Mouse (Mus musculus) natural killer cell, adult 2 months (primary cell): ENCODE measurements around the gene Mrpl21.
A peak's percentile ranks its signal among the peaks of the same experiment; 100 is the strongest.

ENCODE experiments used
- DNase-seq, 2 experiments: peaks; one replicate each; pipeline ENCODE4 v3.0.0; 2022; ENCODE audit warnings: low spot score in 2 of 2

Gene Mrpl21

DNA sequence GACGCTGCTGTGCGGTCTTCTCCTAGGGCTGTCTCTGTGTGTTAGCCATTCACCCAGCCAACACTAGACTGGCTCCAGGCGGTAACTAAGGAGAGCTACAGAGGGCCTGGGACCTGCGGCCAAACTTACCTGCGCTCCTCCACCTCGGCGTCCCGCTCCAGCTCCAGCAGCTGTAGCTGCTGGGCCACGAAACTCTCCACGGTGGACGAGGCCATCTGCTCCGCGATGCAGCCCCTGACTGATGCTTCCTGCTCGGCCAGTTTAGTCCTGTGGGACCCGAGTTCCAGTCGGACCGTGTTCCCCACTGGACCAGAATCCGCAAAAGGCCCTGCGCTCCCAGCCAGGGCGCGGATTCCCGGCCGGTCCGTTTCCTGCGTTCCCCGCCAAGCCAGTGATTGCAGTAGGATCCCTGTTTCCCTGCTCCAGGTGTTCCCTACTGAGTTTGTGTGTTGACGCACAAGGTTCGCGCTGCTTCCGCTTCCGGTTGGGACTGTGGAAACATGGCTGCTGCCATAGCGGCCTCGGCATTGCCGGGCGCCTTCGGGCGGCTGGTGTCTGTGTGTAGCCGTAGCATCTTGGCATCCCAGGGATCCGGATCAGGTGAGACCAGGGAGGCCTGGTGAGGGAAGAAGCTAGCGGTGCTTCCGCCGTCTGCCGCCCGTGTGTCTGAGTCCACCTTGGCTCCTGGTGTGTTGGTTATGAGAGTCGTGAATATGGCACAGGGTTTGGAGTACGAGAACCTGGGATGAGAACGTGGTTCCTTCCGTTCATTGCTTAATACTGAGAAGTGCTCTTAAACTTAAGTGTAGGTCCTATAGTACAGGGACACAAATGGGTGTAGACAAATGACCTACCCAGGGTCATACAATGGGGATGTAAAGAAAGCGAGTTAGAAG lies at the start of gene Mrpl21, which contains the start of gene Ighmbp2:
Mrpl21 (plus strand) TSS at position 330 of the 896 bp plus-strand sequence.
Ighmbp2 (minus strand) TSS at position 446 of the 896 bp plus-strand sequence.
- peak; percentile 78 to 83 for DNase-seq

DNA sequence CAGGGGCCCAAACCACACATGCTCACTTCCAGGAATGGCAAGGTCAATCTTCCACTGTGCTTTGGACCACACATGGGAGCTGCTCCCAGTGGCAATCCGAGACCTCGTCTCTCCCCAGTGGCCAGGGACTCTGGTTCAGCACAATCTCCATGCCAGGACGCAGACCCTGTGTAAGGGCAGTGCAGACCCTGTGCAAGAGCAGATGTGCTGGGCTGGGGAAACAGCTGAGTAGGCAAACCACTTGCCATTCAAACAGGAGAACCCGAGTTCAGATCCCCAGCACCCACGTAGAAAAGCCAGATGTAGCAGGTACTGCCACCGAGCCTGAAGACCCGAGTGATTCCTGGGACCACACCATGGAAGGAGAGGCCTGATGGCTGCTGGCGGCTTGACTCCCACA lies 22.7 kb upstream of the Mrpl21 start:
- no peak for DNase-seq

DNA sequence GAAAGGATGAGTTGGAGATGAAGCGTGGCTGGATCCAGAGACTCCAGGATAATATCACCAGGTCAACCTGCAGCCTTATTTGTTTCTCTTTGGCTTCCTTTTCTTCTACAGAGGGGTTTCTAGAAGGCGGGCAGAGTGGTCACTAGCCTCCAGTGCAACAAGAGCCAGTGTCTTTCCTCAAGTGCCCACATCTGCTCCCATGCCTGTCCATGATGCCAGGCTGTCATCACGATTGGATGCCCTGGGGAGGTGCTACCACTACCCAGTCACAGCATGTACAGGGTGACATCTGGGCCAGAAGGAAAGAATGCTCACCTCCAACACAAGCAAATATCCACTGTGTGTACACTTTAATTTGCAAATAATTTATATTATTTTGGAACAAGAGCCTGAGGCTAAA lies 22.1 kb upstream of the Mrpl21 start:
- peak in 1 of 2 experiments; percentile 0 for DNase-seq

DNA sequence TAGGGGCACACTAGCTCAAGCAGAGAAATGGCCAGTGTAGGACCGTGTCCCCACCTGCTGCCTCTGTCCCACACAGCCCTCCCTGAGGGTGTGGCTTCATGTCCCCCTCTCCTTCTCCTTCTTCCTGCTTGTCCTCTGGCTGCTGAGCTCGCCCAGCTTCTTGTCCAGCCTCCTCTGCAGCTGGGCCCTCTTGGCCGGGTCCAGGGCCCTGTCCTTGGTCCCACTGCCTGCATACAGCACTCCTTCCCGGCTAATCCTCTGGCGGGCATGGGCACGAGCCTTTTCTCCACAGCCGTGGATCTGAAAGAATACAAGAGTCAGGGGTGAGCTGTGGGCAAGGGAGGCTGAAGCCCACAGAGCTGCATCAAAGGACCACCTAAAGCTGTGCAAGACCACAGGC lies 21.4 kb upstream of the Mrpl21 start:
- peak in 1 of 2 experiments; percentile 0 for DNase-seq

DNA sequence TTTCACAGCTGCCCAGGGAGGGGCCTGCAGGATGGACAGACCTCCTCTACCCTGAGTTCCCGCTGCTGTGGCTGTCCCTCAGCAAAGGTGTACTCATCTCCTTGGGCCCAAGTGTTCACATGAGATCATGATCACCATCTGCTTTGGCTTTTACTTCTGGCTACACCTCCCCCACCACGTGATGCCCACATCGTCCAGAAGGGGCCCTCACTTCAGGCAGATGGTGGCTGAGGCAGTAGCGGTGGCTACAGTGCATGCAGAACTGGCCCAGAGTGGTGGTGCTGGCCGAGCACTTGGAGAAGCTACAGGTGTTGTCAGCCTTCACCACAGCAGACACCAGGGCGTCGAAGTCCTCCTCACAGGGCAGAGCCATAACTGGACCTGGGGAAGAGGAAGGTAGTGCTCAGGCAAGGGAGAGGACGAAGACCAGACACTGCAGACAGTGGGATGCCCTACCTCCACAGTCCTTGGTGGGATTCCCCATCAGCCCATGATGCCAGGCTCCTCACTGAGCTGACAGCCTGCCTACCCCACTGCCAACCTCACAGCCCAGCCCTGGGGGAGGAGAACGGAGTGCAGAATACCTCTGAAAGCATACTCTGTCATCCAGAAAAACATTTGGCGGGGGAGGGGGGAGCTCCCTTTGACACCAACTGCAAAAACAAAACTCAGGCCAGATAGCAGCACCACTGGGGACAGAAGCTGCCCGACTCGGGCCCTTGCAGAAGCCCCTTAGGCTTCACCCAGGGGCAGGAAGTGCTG lies 20.8 kb upstream of the Mrpl21 start:
- peak in 1 of 2 experiments; percentile 0 for DNase-seq

DNA sequence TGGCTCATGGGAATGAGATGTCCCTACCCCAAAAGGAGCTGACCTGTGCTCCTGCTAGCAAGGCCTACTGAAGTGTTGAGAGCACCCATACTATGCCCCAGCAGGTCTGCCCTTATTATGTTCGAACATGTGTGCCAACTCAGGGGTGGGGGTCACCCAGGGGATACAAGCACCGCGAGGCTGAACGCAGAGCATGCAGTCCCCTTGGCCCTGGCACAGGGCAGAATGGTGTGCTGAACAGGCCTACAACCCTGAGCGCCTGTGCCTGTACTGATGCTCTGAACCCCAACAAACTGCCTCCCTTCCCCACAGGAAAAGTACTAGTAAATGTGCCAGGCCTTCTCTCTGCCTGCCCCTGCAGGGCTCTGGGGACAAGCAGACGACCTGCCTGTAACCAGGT lies 18.4 kb upstream of the Mrpl21 start:
- DNase-seq, result no peak

DNA sequence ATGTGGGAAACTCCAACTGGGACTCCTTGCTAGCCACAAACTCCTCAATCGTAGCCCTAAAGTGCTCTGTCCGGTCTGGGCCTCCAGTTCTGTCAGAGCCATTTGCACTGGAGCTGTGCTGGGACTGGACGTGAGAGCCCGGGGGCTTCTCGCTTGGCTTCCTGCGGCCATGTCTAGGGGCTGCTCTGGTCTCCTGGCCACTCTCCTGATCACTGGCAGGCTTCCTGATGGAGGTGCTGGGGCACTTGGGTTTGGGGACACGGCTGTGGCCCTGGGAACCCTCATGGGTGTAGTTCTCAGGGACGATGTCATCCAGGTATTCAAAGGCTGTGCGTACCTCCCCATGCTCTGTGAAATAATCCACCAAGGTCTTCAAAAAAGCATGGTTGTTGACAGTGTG lies 17.5 kb upstream of the Mrpl21 start:
- DNase-seq, result no peak

DNA sequence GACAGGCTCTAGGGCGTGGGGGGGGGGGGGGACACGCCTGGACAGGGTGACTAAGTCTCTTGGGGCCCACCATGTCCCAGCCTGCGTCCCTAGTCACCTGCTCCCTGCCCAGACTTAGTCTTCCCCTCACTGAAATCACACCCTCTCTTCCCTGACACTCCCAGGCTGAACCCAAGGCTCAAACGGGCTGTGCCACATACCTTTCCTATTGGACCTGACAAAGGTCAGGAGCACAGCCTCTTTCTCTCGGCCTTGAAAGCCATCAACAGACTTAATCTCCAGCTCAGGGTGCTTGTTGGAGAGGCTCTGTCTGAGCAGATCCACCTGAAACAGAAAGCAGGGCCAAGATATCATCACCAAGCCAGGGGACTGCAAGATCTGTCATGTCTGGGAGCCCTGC lies 16.6 kb upstream of the Mrpl21 start:
- DNase-seq, result no peak

DNA sequence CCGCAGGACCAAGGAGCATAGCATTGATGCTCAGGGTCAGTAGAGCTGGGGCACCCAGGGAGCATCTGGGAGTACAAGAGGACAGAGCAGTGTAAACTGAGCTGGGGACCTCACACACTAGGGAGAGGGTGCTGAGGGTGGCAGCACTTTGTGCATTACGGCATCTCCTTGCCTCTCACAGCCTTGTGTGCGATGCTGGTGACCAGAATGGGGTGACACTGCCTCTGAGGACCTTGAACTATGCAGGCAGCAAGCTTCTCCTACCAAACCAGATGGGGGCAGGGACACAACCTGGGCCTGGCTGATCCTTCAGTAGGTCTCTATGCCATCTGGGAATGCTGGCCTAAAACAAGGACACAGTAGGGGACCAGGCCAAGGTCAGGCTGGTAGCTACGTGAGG lies 16.0 kb upstream of the Mrpl21 start:
- no peak for DNase-seq

DNA sequence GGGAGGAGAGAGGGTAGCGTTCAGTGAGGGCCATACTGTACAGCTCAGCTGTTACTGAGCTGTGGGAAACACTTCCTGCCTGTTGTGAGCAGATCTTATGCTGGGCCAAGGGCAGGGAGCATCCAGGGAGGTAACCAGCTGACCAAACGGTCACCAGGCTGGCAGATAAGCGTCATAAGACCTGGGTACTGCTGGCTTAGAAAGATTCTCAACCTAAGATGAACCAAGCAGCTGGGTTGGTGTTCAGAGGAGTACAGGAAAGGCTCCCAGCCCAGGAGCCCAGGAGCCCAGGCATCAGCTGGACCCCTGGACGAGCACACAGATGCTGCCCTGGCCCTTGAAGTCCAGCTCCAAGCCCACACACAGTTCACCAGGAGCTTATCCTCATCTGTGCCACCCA lies 15.4 kb upstream of the Mrpl21 start:
- DNase-seq, result no peak

DNA sequence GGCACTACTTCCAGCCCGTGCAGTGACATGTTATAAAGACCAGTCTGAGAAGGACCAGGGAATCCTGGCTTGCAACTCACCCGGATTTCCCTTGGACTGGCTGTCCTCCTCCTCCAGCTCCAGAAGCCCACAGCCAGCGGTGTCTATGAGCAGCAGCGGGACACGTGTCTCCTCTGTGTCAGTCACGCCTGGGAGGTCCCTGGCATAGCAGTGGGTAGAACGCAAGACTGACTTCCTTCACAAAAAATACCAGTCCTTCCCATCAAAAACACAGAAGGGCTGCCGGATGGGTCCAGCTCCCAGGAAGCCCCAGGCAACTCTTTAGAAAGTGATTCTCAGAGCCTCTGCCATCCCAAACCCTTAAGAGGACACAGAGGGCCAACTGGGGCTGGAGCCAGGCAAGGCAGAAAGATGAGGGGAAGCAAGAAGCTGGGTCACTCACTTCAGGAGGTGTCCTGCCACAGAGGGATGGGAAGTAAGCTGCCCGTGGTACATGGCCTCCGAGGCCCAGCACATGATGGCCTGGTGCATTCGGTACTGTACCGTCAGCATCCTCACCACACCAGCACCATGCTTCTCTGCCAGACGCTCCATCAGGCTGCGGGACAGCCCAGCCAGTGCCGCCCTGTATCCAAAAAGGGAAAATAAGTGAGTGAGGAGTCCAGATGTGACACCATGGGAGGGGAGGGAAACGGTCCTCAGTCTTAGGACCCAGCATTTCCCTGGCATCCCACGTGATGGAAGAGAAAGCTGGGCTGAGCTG lies 14.3 kb upstream of the Mrpl21 start:
- no peak for DNase-seq

DNA sequence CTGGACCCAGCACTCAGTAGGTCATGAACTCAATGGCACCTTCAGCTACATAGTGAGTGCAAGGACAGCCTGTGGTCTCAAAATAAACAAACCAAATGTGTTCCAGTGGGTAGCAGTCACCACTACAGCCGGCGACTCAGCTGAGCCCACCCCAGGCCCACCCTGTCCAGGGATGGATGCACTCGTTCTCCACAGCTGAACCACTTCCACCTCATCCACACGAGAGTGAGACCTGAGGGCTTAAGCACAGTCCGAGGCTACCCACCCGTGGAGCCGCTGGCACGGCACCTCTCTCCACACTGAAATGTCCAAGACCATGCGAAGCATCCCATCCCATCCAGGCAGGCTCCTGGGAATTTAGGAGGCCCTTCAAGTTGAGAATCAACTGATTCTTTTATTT lies 13.4 kb upstream of the Mrpl21 start:
- DNase-seq, result no peak

DNA sequence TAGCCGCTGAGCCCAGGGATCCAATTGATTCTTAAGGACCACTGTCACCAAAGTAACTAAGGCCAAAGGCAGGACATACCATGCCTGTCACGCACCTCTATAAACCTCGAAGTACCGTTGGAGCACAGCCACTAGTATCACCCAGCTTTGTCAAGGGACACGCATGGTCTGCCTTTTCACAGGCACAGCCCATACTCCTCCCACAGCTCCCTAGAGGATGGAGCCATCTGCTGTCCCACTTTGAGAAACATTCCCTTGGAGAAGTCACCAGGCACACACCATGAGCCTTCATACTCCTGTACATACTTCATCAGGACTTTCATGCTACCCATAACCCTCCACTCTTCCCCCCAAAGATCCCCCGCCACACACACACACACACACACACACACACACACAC lies 12.9 kb upstream of the Mrpl21 start:
- DNase-seq, result no peak

DNA sequence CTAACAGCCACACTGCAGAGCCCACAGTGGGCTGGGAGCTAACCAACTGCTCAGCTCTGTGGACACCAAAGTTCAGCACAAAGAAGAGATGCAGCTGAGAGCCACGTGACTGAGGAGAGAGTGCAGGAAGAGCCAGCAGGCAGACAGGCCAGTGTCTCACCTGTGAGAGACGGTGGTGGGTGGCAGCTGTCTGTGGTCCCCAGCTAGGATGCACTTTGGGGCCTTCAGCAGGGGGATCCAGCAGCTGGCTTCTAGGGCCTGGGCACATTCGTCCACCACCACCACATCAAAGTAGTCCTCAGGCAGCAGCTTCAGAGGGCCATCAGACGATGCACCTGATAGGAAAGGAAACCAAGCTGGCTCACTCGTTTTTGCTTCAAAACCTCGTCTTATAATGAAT lies 11.3 kb upstream of the Mrpl21 start:
- DNase-seq, result no peak

DNA sequence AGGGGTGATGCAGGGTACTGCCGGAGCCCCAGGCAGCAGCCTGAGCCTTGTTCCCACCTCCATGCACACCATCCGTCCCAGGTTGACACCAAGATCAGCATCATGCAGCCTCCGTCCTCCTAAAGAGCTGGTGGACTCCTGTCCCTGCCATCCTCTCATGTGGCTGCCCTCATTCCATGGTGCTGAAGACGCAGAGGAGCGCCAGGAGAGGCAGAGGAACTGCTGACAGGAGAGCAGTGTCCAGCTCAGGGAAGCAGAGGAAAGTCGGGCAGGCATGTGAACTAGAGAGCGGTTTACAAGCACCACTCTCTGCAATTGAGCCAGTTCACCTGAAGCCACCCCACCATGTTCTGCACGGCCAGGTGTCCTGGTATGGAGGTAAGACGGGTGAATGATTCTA lies 9.4 kb upstream of the Mrpl21 start:
- no peak for DNase-seq

DNA sequence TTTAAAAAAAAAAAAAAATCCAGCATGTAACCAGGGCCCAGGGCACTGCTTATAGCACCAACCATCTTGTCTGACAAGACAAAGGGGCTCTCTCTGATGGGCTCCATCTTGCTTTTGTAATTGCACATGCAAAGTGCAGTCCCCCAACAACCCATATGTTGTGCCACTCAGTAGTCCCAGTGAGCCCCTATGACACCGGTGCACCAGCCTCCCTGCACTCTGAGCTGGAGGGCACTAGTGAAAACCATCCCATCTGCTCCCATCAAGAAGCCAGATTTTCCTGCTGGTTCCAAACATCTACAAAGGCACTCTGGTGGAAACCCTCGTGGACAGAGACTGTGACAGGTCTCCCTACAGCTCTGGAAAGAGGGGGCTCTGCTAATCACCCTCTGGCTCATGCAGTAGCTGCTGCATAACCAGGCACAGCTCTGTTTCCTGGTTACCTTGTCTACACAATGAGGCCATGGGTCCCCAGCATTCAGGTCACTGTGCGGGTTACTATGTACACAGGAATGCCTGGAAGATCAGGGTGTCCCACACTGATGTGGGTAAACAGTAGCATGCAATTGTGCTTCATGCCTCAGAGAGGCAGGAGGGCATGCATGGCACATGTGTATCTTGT lies 6.8 kb upstream of the Mrpl21 start:
- DNase-seq, result no peak

DNA sequence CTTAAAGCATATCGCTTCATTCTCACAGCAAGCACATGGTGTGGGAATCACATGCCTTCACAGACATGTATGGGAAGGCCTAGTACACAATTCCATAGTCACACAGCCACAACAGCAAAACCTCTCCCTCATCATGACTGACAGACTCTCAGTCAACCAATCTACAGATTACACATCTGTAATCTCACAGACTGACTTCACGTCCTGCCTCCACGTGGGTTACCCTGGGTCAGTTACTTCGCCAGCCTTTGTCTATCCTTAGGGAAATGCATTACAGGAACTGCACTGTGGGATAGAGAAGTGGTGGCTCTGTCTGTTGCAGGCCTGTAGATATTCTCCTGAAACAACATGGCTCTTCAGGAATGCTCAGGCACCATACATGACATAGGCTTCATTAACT lies 815 bp upstream of the Mrpl21 start:
- DNase-seq, result no peak

DNA sequence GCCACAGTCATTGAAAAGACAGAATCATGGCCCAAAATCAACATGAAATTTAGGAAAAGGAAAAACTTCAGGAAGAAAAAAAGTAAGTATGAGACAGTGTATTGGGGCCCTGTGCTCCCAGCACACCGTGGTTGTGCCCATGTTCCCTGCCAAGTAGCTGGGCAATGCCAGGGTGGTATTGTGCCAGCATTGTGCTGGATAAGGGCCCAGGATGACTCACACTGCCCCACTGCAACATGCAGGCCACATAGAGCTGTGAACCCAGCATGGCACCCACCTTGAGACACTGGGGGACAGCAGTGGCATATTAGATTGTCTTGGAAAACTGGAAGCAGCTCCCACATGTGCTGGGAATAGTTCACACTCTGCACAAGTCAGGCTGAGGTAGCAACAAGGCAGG lies 6.3 kb downstream of the Mrpl21 start:
- DNase-seq, result no peak

DNA sequence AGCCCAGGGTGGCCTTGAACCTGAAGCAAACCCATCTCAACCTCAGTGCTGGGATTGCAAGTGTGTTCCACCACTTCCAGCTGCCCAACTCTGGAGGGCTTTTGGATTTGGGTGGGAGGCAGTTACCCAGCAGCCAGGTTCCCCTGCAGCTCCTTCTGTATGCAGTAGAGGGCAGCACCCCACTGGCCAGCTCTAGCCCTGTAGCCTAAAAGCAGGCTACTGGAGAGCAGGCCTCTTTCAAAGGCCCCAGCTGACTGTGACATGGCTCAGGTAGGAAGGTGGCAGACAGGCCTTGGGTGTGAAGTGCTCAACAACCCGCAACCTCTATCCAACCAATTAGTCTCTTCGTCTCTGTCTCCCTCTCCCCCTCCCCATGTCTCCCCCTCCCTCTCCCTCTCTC lies 9.3 kb downstream of the Mrpl21 start:
- DNase-seq, result peak; percentile 29 to 50

DNA sequence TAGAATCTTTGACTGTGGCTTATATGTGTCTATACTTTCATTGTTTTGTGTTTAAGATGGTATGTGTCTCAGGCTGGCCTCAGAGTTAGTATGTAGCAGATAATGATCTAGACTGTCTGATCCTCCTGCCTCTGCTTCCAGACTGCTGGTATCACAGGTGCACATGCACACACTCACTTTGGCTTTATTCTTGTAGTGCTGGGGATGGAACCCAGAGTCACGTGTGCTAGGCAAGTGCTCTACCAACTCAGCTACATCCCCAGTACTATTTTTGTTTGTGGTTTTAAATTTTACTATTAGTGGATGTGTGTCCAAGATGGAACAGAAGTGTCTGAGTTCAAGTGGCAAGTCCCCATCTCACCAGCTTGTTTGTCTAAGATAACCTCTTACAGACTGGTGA lies 10.3 kb downstream of the Mrpl21 start:
- no peak for DNase-seq

DNA sequence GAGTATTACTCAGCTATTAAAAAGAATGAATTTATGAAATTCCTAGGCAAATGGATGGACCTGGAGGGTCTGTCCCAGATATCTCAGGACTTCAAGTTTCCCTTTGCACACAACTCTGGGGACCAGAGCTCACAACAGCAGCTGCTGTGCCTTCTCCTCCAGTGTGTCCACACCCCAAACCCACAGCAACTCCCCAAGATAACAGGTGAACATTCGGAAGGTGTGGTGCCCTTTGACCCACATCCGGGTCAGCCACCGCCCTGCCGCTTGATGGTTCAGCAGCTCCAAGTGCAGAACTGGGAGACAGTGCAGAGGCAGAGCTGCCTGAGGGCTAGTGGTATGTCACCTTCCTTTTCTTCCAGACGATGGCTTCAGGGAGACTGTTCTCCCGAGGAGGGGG lies 12.5 kb downstream of the Mrpl21 start:
- DNase-seq, result no peak

DNA sequence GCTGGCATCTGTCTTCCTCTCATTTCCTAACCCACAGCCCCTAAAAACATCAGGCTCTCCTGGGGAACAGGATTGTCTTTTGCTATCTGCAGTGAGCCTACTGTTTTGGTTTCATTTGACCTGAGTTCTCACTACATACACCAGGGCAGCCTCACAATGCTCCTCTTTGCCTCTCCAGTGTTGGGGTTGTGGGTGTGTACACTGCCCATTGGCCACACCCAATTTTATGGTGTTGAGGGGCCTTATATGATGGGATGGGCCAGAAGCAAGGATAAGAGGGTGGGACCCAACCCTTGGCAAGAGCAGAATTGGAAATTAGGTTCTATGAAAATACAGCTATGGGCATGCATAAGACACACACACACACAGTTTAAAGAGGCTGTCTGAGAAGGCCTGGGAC lies 14.3 kb downstream of the Mrpl21 start:
- no peak for DNase-seq
